Mouse (Mus musculus): ENCODE data around the gene Cib4.

DNA sequence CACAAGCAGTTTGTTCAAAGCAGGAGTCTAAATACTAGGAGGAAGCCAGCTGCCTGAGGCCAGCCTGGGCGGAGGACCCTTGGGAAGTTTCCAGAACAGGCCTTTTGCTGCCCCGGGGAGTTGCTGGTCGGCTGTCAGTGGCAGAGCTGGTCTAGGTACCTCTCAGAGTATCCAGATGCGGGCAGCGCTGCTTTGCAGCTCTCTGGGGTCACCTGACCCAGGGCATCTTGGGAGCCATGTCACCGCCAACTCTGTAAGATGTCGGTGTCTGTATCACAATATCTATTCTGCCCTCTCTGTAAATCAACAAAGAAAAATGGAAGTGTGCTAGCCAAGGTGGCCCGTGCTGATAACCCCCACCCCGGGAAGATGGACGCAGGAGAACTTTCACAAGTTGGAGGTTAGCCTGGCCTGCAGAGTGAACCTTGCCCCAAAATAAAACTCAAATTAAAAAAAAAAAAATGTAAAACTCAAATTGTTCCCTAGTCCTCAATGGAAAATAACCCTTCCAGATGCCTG is 25.4 kb downstream of the Cib4 start:
- TF ChIP-seq GATA1 (IDR thresholded peaks at IDR 0.05; ENCODE audit: borderline replicate concordance, low read length): no peak
- TF ChIP-seq FLI1 (IDR thresholded peaks at IDR 0.05; ENCODE audit: low read length): no peak

All from megakaryocyte, embryonic 14.5 days (primary cell).